18 mouse cellular contexts compared by ENCODE assay signal in genomic region chr5:118668931-118669330, GRCm38 (mm10).
A peak's percentile ranks its signal among the peaks of the same experiment; 100 is the strongest.
DNase-seq lines count a peak whose midpoint lies in the region; ATAC-seq lines count a peak whose summit lies in the region.
"Had no signal": no experiment of that assay in that cellular context is flagged by ENCODE, and none has a peak within 500 bp of the region (broad histone marks: within the 10 kb centered on the region; RNA-seq: fewer than 3 reads in every experiment).

No protein-coding gene starts in this region.

- H3K36me3 ChIP-seq in liver, embryonic 13.5 days: peaks cover 31% of the 10 kb centered on the region; the same call in 1 of the 2 replicates
- H3K36me3 ChIP-seq: heart, embryonic 15.5 days; hindbrain, embryonic 15.5 days; stomach, embryonic 15.5 days had no signal

- ATAC-seq in liver, embryonic 13.5 days (ENCODE audit: low read depth): no peak
- ATAC-seq: activated CD4-positive, CD25-positive, alpha-beta regulatory T cell, adult 4 months; forebrain, embryonic 13.5 days; liver, postnatal 0 days had no signal

- no peak overlapping the region for H3K4me3 ChIP-seq in liver, embryonic 13.5 days (replicated peaks)
- H3K4me3 ChIP-seq: forebrain, embryonic 13.5 days; heart, embryonic 15.5 days; hindbrain, embryonic 15.5 days; stomach, embryonic 15.5 days had no signal

- DNase-seq in embryo, embryonic 11 days: peak; percentile 58
- no peak for DNase-seq in embryo, embryonic 9.5 days (ENCODE audit: extremely low spot score)
- no peak for DNase-seq in liver, embryonic 13.5 days
- no peak for DNase-seq in liver
- peak; percentile 54 for DNase-seq in thymus, postnatal 4 days
- DNase-seq in thymus, postnatal 10 days (ENCODE audit: low spot score in 2 of 2): no peak
- DNase-seq in yolk sac, embryonic 10.5 days (ENCODE audit: low spot score): peak; percentile 55
- no peak for DNase-seq in ovary, postnatal 36 days (ENCODE audit: low spot score)
- DNase-seq: adrenal gland, postnatal 36 days; cerebellum, postnatal 14 days; liver, postnatal 0 days; lung, postnatal 4 days; spleen, adult 18-20 months had no signal

- peaks cover 55% of the 10 kb centered on the region for H3K4me1 ChIP-seq in liver, embryonic 13.5 days (replicated peaks)

- H3K9me3 ChIP-seq in liver, embryonic 13.5 days (replicated peaks): no peaks in the 10 kb centered on the region
- H3K9me3 ChIP-seq: forebrain, embryonic 13.5 days; heart, embryonic 15.5 days; hindbrain, embryonic 15.5 days; stomach, embryonic 15.5 days had no signal

- no peak overlapping the region for H3K9ac ChIP-seq in liver, embryonic 13.5 days
- H3K9ac ChIP-seq: forebrain, embryonic 13.5 days; heart, embryonic 15.5 days; hindbrain, embryonic 15.5 days; liver, postnatal 0 days; stomach, embryonic 15.5 days had no signal

- peak overlapping the region; percentile 15; the same call in 1 of the 2 replicates for H3K4me2 ChIP-seq in liver, embryonic 13.5 days
- H3K4me2 ChIP-seq: forebrain, embryonic 13.5 days; heart, embryonic 15.5 days; hindbrain, embryonic 15.5 days; stomach, embryonic 15.5 days had no signal

- 52% methylated on average over 2 of the region's 2 CpGs for WGBS in liver, embryonic 13.5 days (ENCODE audit: insufficient replicate concordance)

- H3K27ac ChIP-seq in liver, embryonic 13.5 days: no peak overlapping the region
- H3K27ac ChIP-seq: heart, embryonic 15.5 days; hindbrain, embryonic 15.5 days; stomach, embryonic 15.5 days had no signal

- H3K27me3 ChIP-seq in liver, embryonic 13.5 days: no peaks in the 10 kb centered on the region
- H3K27me3 ChIP-seq: heart, embryonic 15.5 days; hindbrain, embryonic 15.5 days; stomach, embryonic 15.5 days had no signal

Comparison
In these comparisons a context has a peak if more than half of its experiments do, and no peak if none do; other contexts are left out.
1. DNase-seq: peak in embryo, embryonic 11 days (single experiment), thymus, postnatal 4 days (single experiment) and yolk sac, embryonic 10.5 days (single experiment); none in embryo, embryonic 9.5 days (single experiment), liver, embryonic 13.5 days (single experiment), liver (single experiment), thymus, postnatal 10 days (0 of 2) and ovary, postnatal 36 days (single experiment).